ENCODE assay signal across 28 mouse cellular contexts in genomic region chr13:109474344-109474743, GRCm38 (mm10).
"Had no signal": no experiment of that assay in that cellular context is flagged by ENCODE, and none has a peak within 500 bp of the region (broad histone marks: within the 10 kb centered on the region; RNA-seq: fewer than 3 reads in every experiment).

No protein-coding gene starts in this region.

- H3K27ac ChIP-seq: embryonic facial prominence, embryonic 10.5 days; embryonic facial prominence, embryonic 12.5 days; embryonic facial prominence, embryonic 13.5 days; embryonic facial prominence, embryonic 15.5 days; forebrain, embryonic 10.5 days; forebrain, embryonic 12.5 days; forebrain, embryonic 15.5 days; gastrocnemius, adult 2 months; heart, adult 2 months had no signal

- H3K4me3 ChIP-seq: embryonic facial prominence, embryonic 10.5 days; embryonic facial prominence, embryonic 12.5 days; embryonic facial prominence, embryonic 13.5 days; embryonic facial prominence, embryonic 15.5 days; erythroblast, embryonic 14.5 days; forebrain, embryonic 10.5 days; forebrain, embryonic 12.5 days; forebrain, embryonic 15.5 days; gastrocnemius, adult 2 months; heart, adult 2 months had no signal

- H3K4me1 ChIP-seq: embryonic facial prominence, embryonic 10.5 days; embryonic facial prominence, embryonic 15.5 days; forebrain, embryonic 10.5 days; forebrain, embryonic 12.5 days; forebrain, embryonic 15.5 days had no signal

- H3K4me2 ChIP-seq: embryonic facial prominence, embryonic 12.5 days; embryonic facial prominence, embryonic 13.5 days; embryonic facial prominence, embryonic 15.5 days; forebrain, embryonic 12.5 days; forebrain, embryonic 15.5 days had no signal

- DNase-seq: cerebellum, adult 18-20 months; cerebellum, adult 2 months; cerebellum, adult 8-10 months; cerebellum, adult 9-10 months; cerebellum, adult 9-11 months; cerebellum, postnatal 10 days; cerebellum, postnatal 14 days; cerebellum, postnatal 25 days; cerebellum, postnatal 36 days; embryo, embryonic 11 days; gastrocnemius, adult 2 months; gastrocnemius, postnatal 10 days; gastrocnemius, postnatal 14 days; gastrocnemius, postnatal 25 days; gastrocnemius, postnatal 36 days; heart, adult 11 months; heart, adult 18-20 months; heart, adult 2 months had no signal

- ATAC-seq: forebrain, embryonic 14.5 days; forebrain, embryonic 15.5 days; forebrain, embryonic 16.5 days had no signal

- H3K36me3 ChIP-seq: embryonic facial prominence, embryonic 10.5 days; embryonic facial prominence, embryonic 12.5 days; embryonic facial prominence, embryonic 13.5 days; embryonic facial prominence, embryonic 15.5 days; forebrain, embryonic 10.5 days; forebrain, embryonic 12.5 days; forebrain, embryonic 15.5 days had no signal

- H3K27me3 ChIP-seq: embryonic facial prominence, embryonic 12.5 days; embryonic facial prominence, embryonic 13.5 days; embryonic facial prominence, embryonic 15.5 days; forebrain, embryonic 12.5 days; forebrain, embryonic 15.5 days had no signal

- H3K9me3 ChIP-seq: embryonic facial prominence, embryonic 10.5 days; embryonic facial prominence, embryonic 12.5 days; embryonic facial prominence, embryonic 13.5 days; embryonic facial prominence, embryonic 15.5 days; forebrain, embryonic 10.5 days; forebrain, embryonic 12.5 days; forebrain, embryonic 15.5 days had no signal

- H3K9ac ChIP-seq: embryonic facial prominence, embryonic 12.5 days; embryonic facial prominence, embryonic 13.5 days; embryonic facial prominence, embryonic 15.5 days; forebrain, embryonic 12.5 days; forebrain, embryonic 15.5 days had no signal
